Comparison of ENCODE assay signal across 8 mouse cellular contexts in genomic region chr12:111504904-111505303, GRCm38 (mm10). TPM values are rescaled to one million over a fixed set of nuclear protein-coding genes. Genes with fewer than 3 reads are reported as not detected.
A peak's percentile ranks its signal among the peaks of the same experiment; 100 is the strongest.
DNase-seq lines count a peak whose midpoint lies in the region; ATAC-seq lines count a peak whose summit lies in the region.

No protein-coding gene starts in this region.

- H3K4me1 ChIP-seq in hindbrain, embryonic 10.5 days (replicated peaks), result peaks cover 26% of the 10 kb centered on the region
- peaks cover 2% of the 10 kb centered on the region; the same call in 1 of the 2 replicates for H3K4me1 ChIP-seq in lung, embryonic 16.5 days (replicated peaks; ENCODE audit: control insufficient read depth, insufficient read depth, low read length)

- H3K9ac ChIP-seq in lung, embryonic 16.5 days (ENCODE audit: low read length), result no peak overlapping the region

- peak overlapping the region; percentile 50 for H3K4me2 ChIP-seq in lung, embryonic 16.5 days (ENCODE audit: low read depth, low read length)

- no peaks in the 10 kb centered on the region for H3K36me3 ChIP-seq in hindbrain, embryonic 10.5 days
- no peaks in the 10 kb centered on the region for H3K36me3 ChIP-seq in lung, embryonic 16.5 days (ENCODE audit: control insufficient read depth, insufficient read depth, low read length)

- H3K4me3 ChIP-seq in hindbrain, embryonic 10.5 days, result peak overlapping the region; percentile 32
- peak overlapping the region; percentile 25; the same call in 1 of the 2 replicates for H3K4me3 ChIP-seq in lung, embryonic 16.5 days (ENCODE audit: low read length)

- H3K27me3 ChIP-seq in hindbrain, embryonic 10.5 days (ENCODE audit: insufficient read depth, poor library complexity, severe bottlenecking), result peaks cover 10% of the 10 kb centered on the region; the same call in 1 of the 2 replicates
- H3K27me3 ChIP-seq in lung, embryonic 16.5 days (ENCODE audit: control insufficient read depth, insufficient read depth, low read depth, low read length), result no peaks in the 10 kb centered on the region

- peaks cover 7% of the 10 kb centered on the region; the same call in 1 of the 2 replicates for H3K9me3 ChIP-seq in hindbrain, embryonic 10.5 days
- H3K9me3 ChIP-seq in lung, embryonic 16.5 days (ENCODE audit: control insufficient read depth, low read length), result no peaks in the 10 kb centered on the region

- peak; percentile 47 for DNase-seq in MEL-GATA-1-ER (ENCODE audit: extremely low read depth, low read depth)
- DNase-seq in cerebellum, adult 8-10 months, result peak; percentile 96
- peak; percentile 89 for DNase-seq in hindbrain, embryonic 10.5 days (ENCODE audit: low spot score)
- DNase-seq in layer of hippocampus, adult 9-11 months, result peak; percentile 90
- DNase-seq in ovary, postnatal 10 days (ENCODE audit: low spot score), result peak; percentile 97
- DNase-seq in thymus, postnatal 0 days (ENCODE audit: low spot score), result peak; percentile 67

- ATAC-seq in frontal cortex, adult (ENCODE audit: low TSS enrichment), result peak; percentile 92
- peak; percentile 86 for ATAC-seq in lung, embryonic 16.5 days (ENCODE audit: low read depth)

- H3K27ac ChIP-seq in hindbrain, embryonic 10.5 days, result no peak overlapping the region
- no peak overlapping the region for H3K27ac ChIP-seq in lung, embryonic 16.5 days (ENCODE audit: low read length)

- 7% methylated on average over 12 of the region's 12 CpGs for WGBS in hindbrain, embryonic 10.5 days
- WGBS in lung, embryonic 16.5 days, result 4% methylated on average over 12 of the region's 12 CpGs

RNA-seq across cellular contexts. Expression of gene Gm266, which starts 19.3 kb away (rescaled TPM):
- 11.6 and 14.1 TPM in 2 replicates for polyA plus RNA-seq in hindbrain, embryonic 10.5 days (2016; fragmentation: Nextera tagmentation; extraction: Ambion mirVana)
- 3.9 and 5.4 TPM in 2 replicates for polyA plus RNA-seq in lung, embryonic 16.5 days (2015; fragmentation: Nextera tagmentation; extraction: Ambion mirVana)
- polyA plus RNA-seq in thymus, postnatal 0 days (2015; fragmentation: Nextera tagmentation; extraction: Ambion mirVana), result 20.6 and 21.1 TPM in 2 replicates

RNA-seq across cellular contexts. Expression of gene Eif5, which starts 32.9 kb away (rescaled TPM):
- polyA plus RNA-seq in hindbrain, embryonic 10.5 days (2016; fragmentation: Nextera tagmentation; extraction: Ambion mirVana), result 570 and 710 TPM in 2 replicates
- 390 and 418 TPM in 2 replicates for polyA plus RNA-seq in lung, embryonic 16.5 days (2015; fragmentation: Nextera tagmentation; extraction: Ambion mirVana)
- 660 and 662 TPM in 2 replicates for polyA plus RNA-seq in thymus, postnatal 0 days (2015; fragmentation: Nextera tagmentation; extraction: Ambion mirVana)

Comparison
In these comparisons a context has a peak if more than half of its experiments do, and no peak if none do; other contexts are left out.
1. DNase-seq: peak in every context shown above with its lines; median percentile 97 in ovary, postnatal 10 days; 96 in cerebellum, adult 8-10 months; 90 in layer of hippocampus, adult 9-11 months; 89 in hindbrain, embryonic 10.5 days; 67 in thymus, postnatal 0 days; 47 in MEL-GATA-1-ER.